Mouse (Mus musculus) embryonic facial prominence, embryonic 10.5 days (tissue): ENCODE results near the gene Fam69b. TPM values are rescaled to one million over a fixed set of nuclear protein-coding genes. Genes with fewer than 3 reads are reported as not detected.
A peak's percentile ranks its signal among the peaks of the same experiment; 100 is the strongest.

Experiments
- DNase-seq: peaks from one replicate; pipeline ENCODE4 v3.0.0-alpha.2; 2017; ENCODE audit warnings: low spot score
- H3K27ac ChIP-seq: fragments of 300-500 bp; sonication (generic); replicated peaks from 2 replicates; pipeline ENCODE4 v1.5.1; 2016; ENCODE audit warnings: mild to moderate bottlenecking
- H3K27me3 ChIP-seq: fragments of 300-500 bp; sonication (generic); replicated peaks from 2 replicates; pipeline ENCODE4 v1.6.1; 2016; ENCODE audit warnings: low read depth, mild to moderate bottlenecking; ENCODE audit not compliant: poor library complexity, severe bottlenecking
- H3K36me3 ChIP-seq: fragments of 300-500 bp; sonication (generic); replicated peaks from 2 replicates; pipeline ENCODE4 v1.6.1; 2016; ENCODE audit warnings: mild to moderate bottlenecking, moderate library complexity
- H3K4me1 ChIP-seq: fragments of 300-500 bp; sonication (generic); 2 replicates; pipeline ENCODE4 v1.6.1; 2016
- H3K4me3 ChIP-seq: fragments of 300-500 bp; sonication (generic); 2 replicates; pipeline ENCODE4 v1.5.1; 2016; ENCODE audit warnings: mild to moderate bottlenecking, moderate library complexity
- H3K9me3 ChIP-seq: fragments of 300-500 bp; sonication (generic); 2 replicates; pipeline ENCODE4 v1.6.1; 2016; ENCODE audit warnings: mild to moderate bottlenecking
- WGBS: fragments of 180-500 bp; shearing (Covaris S2); methylation state at CpG from one replicate; pipeline ENCODE4 v1.1.7; 2016; 5-methylcytosine and 5-hydroxymethylcytosine counted together
- polyA plus RNA-seq: library from polyadenylated mRNA; unstranded; fragments of >200 nt; fragmentation: Nextera tagmentation; extraction: Ambion mirVana; gene quantifications from 2 replicates; pipeline ENCODE4 v1.2.1, GENCODE M21; 2016

Fam69b gene
- 39.9 and 43.8 TPM in 2 replicates for polyA plus RNA-seq

GRCm38 (mm10) chr2:26627921-26628739 is at the start of gene Fam69b:
Gene Fam69b, plus strand, starts transcription at chr2:26628457.
- H3K4me1 ChIP-seq: peaks cover 50% of the 10 kb centered on the region
- H3K27ac ChIP-seq: peak within 1 kb of the TSS; percentile 95
- peak; percentile 89 for DNase-seq
- peak within 1 kb of the TSS; percentile 86 for H3K4me3 ChIP-seq
- H3K36me3 ChIP-seq: peaks cover 22% of the 10 kb centered on the region
- no peaks in the 10 kb centered on the region for H3K9me3 ChIP-seq
- under 1% methylated on average over 70 of the region's 70 CpGs for WGBS
- H3K27me3 ChIP-seq: peaks cover 15% of the 10 kb centered on the region; the same call in 1 of the 2 replicates

- WGBS: 88% methylated on average over 1 of the region's 1 CpGs
- Histone ChIP-seq H3K4me3 (no peak within 1 kb of the TSS), H3K4me1 (peaks cover 54% of the 10 kb centered on the region), H3K27me3 (no peaks in the 10 kb centered on the region), H3K36me3 (no peaks in the 10 kb centered on the region), H3K27ac (peak within 1 kb of the TSS; percentile 76), H3K9me3 (no peaks in the 10 kb centered on the region)
- no peak for DNase-seq
These were observed 48.5 kb upstream of the Fam69b start, which contains the start of gene Egfl7 for GRCm38 (mm10) chr2:26579714-26580113. Gene Egfl7, plus strand, starts transcription at chr2:26580014.

- H3K4me1 ChIP-seq: peaks cover 48% of the 10 kb centered on the region
- DNase-seq: no peak
- 88% methylated on average over 5 of the region's 5 CpGs for WGBS
- H3K27ac ChIP-seq: peak overlapping the region; percentile 35
- H3K4me3 ChIP-seq: no peak overlapping the region
- H3K36me3 ChIP-seq: no peaks in the 10 kb centered on the region
- H3K9me3 ChIP-seq: no peaks in the 10 kb centered on the region
- H3K27me3 ChIP-seq: peaks cover 4% of the 10 kb centered on the region; the same call in 1 of the 2 replicates
These were observed 47.5 kb upstream of the Fam69b start for GRCm38 (mm10) chr2:26580751-26581150.

- Histone ChIP-seq H3K4me1 (peaks cover 52% of the 10 kb centered on the region), H3K27me3 (peaks cover 4% of the 10 kb centered on the region; the same call in 1 of the 2 replicates), H3K4me3 (no peak overlapping the region), H3K36me3 (no peaks in the 10 kb centered on the region), H3K9me3 (no peaks in the 10 kb centered on the region), H3K27ac (no peak overlapping the region)
- DNase-seq: no peak
- WGBS: 63% methylated on average over 2 of the region's 2 CpGs
These were observed 46.1 kb upstream of the Fam69b start for GRCm38 (mm10) chr2:26582203-26582602.

- peaks cover 4% of the 10 kb centered on the region; the same call in 1 of the 2 replicates for H3K27me3 ChIP-seq
- no peaks in the 10 kb centered on the region for H3K9me3 ChIP-seq
- 0 out of 2 replicates have a peak overlapping the region, but pooled peaks have one; percentile 49 for H3K27ac ChIP-seq
- no peaks in the 10 kb centered on the region for H3K36me3 ChIP-seq
- 0 out of 2 replicates have a peak overlapping the region, but pooled peaks have one; percentile 6 for H3K4me3 ChIP-seq
- no peak for DNase-seq
- 85% methylated on average over 7 of the region's 7 CpGs for WGBS
- peaks cover 53% of the 10 kb centered on the region for H3K4me1 ChIP-seq
These were observed 45.5 kb upstream of the Fam69b start for GRCm38 (mm10) chr2:26582741-26583140.

- H3K4me3 ChIP-seq: peak overlapping the region; percentile 34
- H3K27ac ChIP-seq: peak overlapping the region; percentile 49
- no peaks in the 10 kb centered on the region for H3K36me3 ChIP-seq
- H3K9me3 ChIP-seq: no peaks in the 10 kb centered on the region
- DNase-seq: peak; percentile 25
- peaks cover 4% of the 10 kb centered on the region; the same call in 1 of the 2 replicates for H3K27me3 ChIP-seq
- WGBS: 66% methylated on average over 11 of the region's 11 CpGs
- peaks cover 53% of the 10 kb centered on the region for H3K4me1 ChIP-seq
These were observed 44.6 kb upstream of the Fam69b start for GRCm38 (mm10) chr2:26583640-26584039.

GRCm38 (mm10) chr2:26585713-26586112 is 42.5 kb upstream of the Fam69b start:
- Histone ChIP-seq H3K9me3 (no peaks in the 10 kb centered on the region), H3K4me3 (peak overlapping the region; percentile 73), H3K27me3 (peaks cover 4% of the 10 kb centered on the region; the same call in 1 of the 2 replicates), H3K36me3 (0 out of 2 replicates have a peak, but pooled peaks cover 3% of the 10 kb centered on the region), H3K27ac (peak overlapping the region; percentile 90), H3K4me1 (peaks cover 53% of the 10 kb centered on the region)
- DNase-seq: no peak
- 64% methylated on average over 6 of the region's 6 CpGs for WGBS

GRCm38 (mm10) chr2:26586294-26587043 is 41.8 kb upstream of the Fam69b start, which contains the start of gene Gm20532:
Gene Gm20532, plus strand, starts transcription at chr2:26586639.
- Histone ChIP-seq H3K4me3 (peak within 1 kb of the TSS; percentile 73), H3K27me3 (peaks cover 4% of the 10 kb centered on the region; the same call in 1 of the 2 replicates), H3K36me3 (0 out of 2 replicates have a peak, but pooled peaks cover 3% of the 10 kb centered on the region), H3K9me3 (no peaks in the 10 kb centered on the region), H3K27ac (peak within 1 kb of the TSS; percentile 90), H3K4me1 (peaks cover 50% of the 10 kb centered on the region)
- WGBS: under 1% methylated on average over 65 of the region's 65 CpGs
- peak; percentile 89 for DNase-seq

- peak; percentile 69 for DNase-seq
- peaks cover 49% of the 10 kb centered on the region for H3K4me1 ChIP-seq
- H3K36me3 ChIP-seq: peaks cover 3% of the 10 kb centered on the region; the same call in 1 of the 2 replicates
- no peaks in the 10 kb centered on the region for H3K9me3 ChIP-seq
- peaks cover 4% of the 10 kb centered on the region; the same call in 1 of the 2 replicates for H3K27me3 ChIP-seq
- WGBS: 7% methylated on average over 11 of the region's 11 CpGs
- H3K27ac ChIP-seq: peak overlapping the region; percentile 90
- H3K4me3 ChIP-seq: peak overlapping the region; percentile 73
These were observed 41.2 kb upstream of the Fam69b start for GRCm38 (mm10) chr2:26587044-26587405.

GRCm38 (mm10) chr2:26588573-26588972 is 39.7 kb upstream of the Fam69b start:
- 32% methylated on average over 4 of the region's 4 CpGs for WGBS
- peaks cover 42% of the 10 kb centered on the region for H3K4me1 ChIP-seq
- H3K36me3 ChIP-seq: peaks cover 10% of the 10 kb centered on the region; the same call in 1 of the 2 replicates
- H3K4me3 ChIP-seq: peak overlapping the region; percentile 73; the same call in 1 of the 2 replicates
- H3K9me3 ChIP-seq: no peaks in the 10 kb centered on the region
- 0 out of 2 replicates have a peak overlapping the region, but pooled peaks have one; percentile 19 for H3K27ac ChIP-seq
- H3K27me3 ChIP-seq: peaks cover 4% of the 10 kb centered on the region; the same call in 1 of the 2 replicates
- DNase-seq: peak; percentile 58

GRCm38 (mm10) chr2:26589284-26589683 is 39.0 kb upstream of the Fam69b start:
- H3K4me1 ChIP-seq: peaks cover 43% of the 10 kb centered on the region
- H3K27ac ChIP-seq: no peak overlapping the region
- H3K27me3 ChIP-seq: peaks cover 4% of the 10 kb centered on the region; the same call in 1 of the 2 replicates
- peaks cover 14% of the 10 kb centered on the region for H3K36me3 ChIP-seq
- H3K4me3 ChIP-seq: no peak overlapping the region
- H3K9me3 ChIP-seq: no peaks in the 10 kb centered on the region
- 91% methylated on average over 10 of the region's 10 CpGs for WGBS
- DNase-seq: no peak

GRCm38 (mm10) chr2:26590282-26590681 is 38.0 kb upstream of the Fam69b start:
- no peak for DNase-seq

More at GRCm38 (mm10) chr2:26590282-26590681, 38.0 kb upstream of the Fam69b start:
- no peaks in the 10 kb centered on the region for H3K9me3 ChIP-seq
- no peak overlapping the region for H3K27ac ChIP-seq
- peaks cover 21% of the 10 kb centered on the region for H3K36me3 ChIP-seq
- peaks cover 3% of the 10 kb centered on the region; the same call in 1 of the 2 replicates for H3K27me3 ChIP-seq
- peaks cover 43% of the 10 kb centered on the region for H3K4me1 ChIP-seq
- H3K4me3 ChIP-seq: no peak overlapping the region
- 91% methylated on average over 7 of the region's 7 CpGs for WGBS
